Mouse (Mus musculus) right cerebral cortex, postnatal 36 days (tissue): Measurements from ENCODE around the gene Tnk2.

ENCODE experiments used
- DNase-seq, 2 experiments: peaks; one replicate each; pipeline ENCODE4 v3.0.0; 2022; ENCODE audit warnings: low spot score in 2 of 2, mixed read lengths in 1 of 2

The Tnk2 gene

GRCm38 (mm10) chr16:32660095-32660494 lies 16.4 kb downstream of the Tnk2 start:
- no peak for DNase-seq

GRCm38 (mm10) chr16:32660557-32661321 lies 17.1 kb downstream of the Tnk2 start:
- peak in 1 of 2 experiments; percentile 53 for DNase-seq

- no peak for DNase-seq
These were observed 17.8 kb downstream of the Tnk2 start for GRCm38 (mm10) chr16:32661493-32661921.

GRCm38 (mm10) chr16:32662372-32662771 lies 18.7 kb downstream of the Tnk2 start:
- no peak for DNase-seq

GRCm38 (mm10) chr16:32663231-32663858 lies 19.7 kb downstream of the Tnk2 start:
- no peak for DNase-seq

- DNase-seq: no peak
These were observed 20.5 kb downstream of the Tnk2 start for GRCm38 (mm10) chr16:32664211-32664610.

GRCm38 (mm10) chr16:32665851-32666665 lies 22.4 kb downstream of the Tnk2 start:
- DNase-seq: no peak

GRCm38 (mm10) chr16:32666671-32667551 lies 23.2 kb downstream of the Tnk2 start:
- no peak for DNase-seq

- DNase-seq: no peak
These were observed 23.8 kb downstream of the Tnk2 start for GRCm38 (mm10) chr16:32667552-32667872.

- no peak for DNase-seq
These were observed 24.4 kb downstream of the Tnk2 start for GRCm38 (mm10) chr16:32668030-32668429.

- no peak for DNase-seq
These were observed 24.8 kb downstream of the Tnk2 start for GRCm38 (mm10) chr16:32668472-32668871.

GRCm38 (mm10) chr16:32669243-32669642 lies 25.6 kb downstream of the Tnk2 start:
- DNase-seq: no peak

GRCm38 (mm10) chr16:32670354-32671124 lies 26.9 kb downstream of the Tnk2 start:
- no peak for DNase-seq

- no peak for DNase-seq
These were observed 27.7 kb downstream of the Tnk2 start for GRCm38 (mm10) chr16:32671206-32671887.

GRCm38 (mm10) chr16:32672250-32672649 lies 28.6 kb downstream of the Tnk2 start:
- DNase-seq: no peak

- DNase-seq: no peak
These were observed 29.3 kb downstream of the Tnk2 start for GRCm38 (mm10) chr16:32672861-32673560.

- no peak for DNase-seq
These were observed 30.6 kb downstream of the Tnk2 start for GRCm38 (mm10) chr16:32674121-32674740.

GRCm38 (mm10) chr16:32677040-32677700 lies 33.5 kb downstream of the Tnk2 start:
- no peak for DNase-seq

GRCm38 (mm10) chr16:32677903-32678302 lies 34.2 kb downstream of the Tnk2 start:
- no peak for DNase-seq
